Mouse (Mus musculus) urinary bladder, postnatal 4 days (tissue): ENCODE data around the gene Pabpc1l.
"Not testable (repeated sequence)": the region's sequence is repeated elsewhere in the genome, so short reads cannot be mapped to it uniquely, and the experiment has no call there.

Source experiments
- DNase-seq, 2 experiments: peaks; one replicate each; pipeline ENCODE4 v3.0.0; 2021 to 2022; ENCODE audit warnings: low spot score in 2 of 2

The Pabpc1l gene

GRCm38 (mm10) chr2:164036520-164037019, 11.3 kb downstream of the Pabpc1l start:
- no peak for DNase-seq

GRCm38 (mm10) chr2:164038407-164039028, 13.3 kb downstream of the Pabpc1l start:
- no peak for DNase-seq

GRCm38 (mm10) chr2:164040949-164041348, 15.7 kb downstream of the Pabpc1l start:
- DNase-seq = no peak

GRCm38 (mm10) chr2:164041523-164041922, 16.3 kb downstream of the Pabpc1l start:
- DNase-seq = no peak

GRCm38 (mm10) chr2:164047197-164047690, 22.0 kb downstream of the Pabpc1l start:
- no peak for DNase-seq

- DNase-seq = no peak
Measured at GRCm38 (mm10) chr2:164053767-164054166, 28.5 kb downstream of the Pabpc1l start.

- no peak for DNase-seq
Measured at GRCm38 (mm10) chr2:164054671-164055070, 29.4 kb downstream of the Pabpc1l start.

- DNase-seq = no peak
Measured at GRCm38 (mm10) chr2:164059634-164060235, 34.5 kb downstream of the Pabpc1l start.

- DNase-seq = peak in 1 of 2 experiments; percentile 30
Measured at GRCm38 (mm10) chr2:164070142-164070764, 45.0 kb downstream of the Pabpc1l start, which contains the start of gene Stk4. TSS of gene Stk4 (plus strand) at chr2:164070322.

- peak; percentile 96 to 98 for DNase-seq
Measured at GRCm38 (mm10) chr2:164070765-164071436, 45.7 kb downstream of the Pabpc1l start, which contains the start of gene Tomm34. TSS of gene Tomm34 (minus strand) at chr2:164071169.

- not testable (repeated sequence) for DNase-seq
Measured at GRCm38 (mm10) chr2:164071437-164071820, 46.2 kb downstream of the Pabpc1l start.

- no peak for DNase-seq
Measured at GRCm38 (mm10) chr2:164072109-164072508, 46.9 kb downstream of the Pabpc1l start.

GRCm38 (mm10) chr2:164073120-164073519, 47.9 kb downstream of the Pabpc1l start:
- DNase-seq = no peak

GRCm38 (mm10) chr2:164073918-164074578, 48.8 kb downstream of the Pabpc1l start:
- DNase-seq = peak; percentile 96 to 99

GRCm38 (mm10) chr2:164075088-164075487, 49.8 kb downstream of the Pabpc1l start:
- DNase-seq = no peak

- DNase-seq = no peak
Measured at GRCm38 (mm10) chr2:164076874-164077425, 51.7 kb downstream of the Pabpc1l start.

GRCm38 (mm10) chr2:164077875-164078274, 52.6 kb downstream of the Pabpc1l start:
- no peak for DNase-seq

GRCm38 (mm10) chr2:164079488-164079887, 54.2 kb downstream of the Pabpc1l start:
- no peak for DNase-seq

GRCm38 (mm10) chr2:164081577-164081976, 56.3 kb downstream of the Pabpc1l start:
- no peak for DNase-seq

GRCm38 (mm10) chr2:164082175-164082574, 56.9 kb downstream of the Pabpc1l start:
- DNase-seq = no peak
